Mouse (Mus musculus) testis, postnatal 10 days (tissue): ENCODE data around the gene Ankrd53.
A peak's percentile ranks its signal among the peaks of the same experiment; 100 is the strongest.

Experiments
- DNase-seq: peaks from one replicate; pipeline ENCODE4 v3.0.0; 2021; ENCODE audit warnings: low spot score

Ankrd53 gene

GRCm38 (mm10) chr6:83762344-83762743 lies at the start of gene Ankrd53:
Gene Ankrd53 (plus strand): TSS chr6:83762644.
- DNase-seq, result no peak

- DNase-seq, result no peak
These were observed 48.9 kb upstream of the Ankrd53 start for GRCm38 (mm10) chr6:83713271-83714136.

DNA sequence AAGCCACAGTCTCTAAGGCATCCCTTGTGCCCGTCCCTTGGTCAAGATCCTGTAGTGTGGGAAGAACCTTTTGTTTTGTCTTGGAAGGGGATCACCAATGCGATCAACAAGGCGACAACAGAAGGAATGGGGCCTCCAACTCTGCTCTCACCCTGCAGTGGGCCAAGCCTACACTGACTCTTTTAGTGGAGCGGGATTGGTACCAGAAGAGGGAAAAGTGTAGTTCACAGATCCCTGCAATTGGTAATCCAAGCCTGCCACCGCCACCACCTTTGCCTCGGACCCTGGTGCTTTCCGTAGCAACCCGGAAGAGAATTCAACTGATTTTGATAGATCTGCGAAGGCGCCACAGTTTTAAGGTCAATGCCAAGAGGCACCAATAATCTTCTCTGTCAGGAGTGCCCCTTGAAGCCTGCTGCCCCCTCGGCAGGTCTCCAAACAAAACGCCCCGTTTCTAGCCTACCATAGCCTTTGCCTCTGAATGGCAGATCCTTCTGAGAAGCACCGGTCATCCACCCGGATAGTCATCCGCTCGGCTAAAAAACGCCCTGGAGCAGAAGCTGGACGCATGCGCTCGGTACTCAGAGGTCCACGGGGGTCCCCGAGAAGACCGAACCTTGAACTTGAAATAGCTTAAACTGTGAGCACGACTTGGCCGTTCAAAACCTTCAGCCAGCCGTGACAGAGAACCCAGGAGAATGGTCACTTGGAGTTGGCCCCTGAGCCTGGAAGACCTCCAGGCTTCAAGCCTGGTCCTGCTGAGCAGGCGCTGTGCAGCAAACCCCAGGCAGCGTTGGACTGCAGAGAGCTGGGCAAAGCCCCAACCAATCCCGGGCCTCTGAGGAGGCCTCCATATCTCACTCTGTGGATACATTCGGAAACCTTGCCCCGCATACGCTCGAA lies 48.0 kb upstream of the Ankrd53 start:
- no peak for DNase-seq

DNA sequence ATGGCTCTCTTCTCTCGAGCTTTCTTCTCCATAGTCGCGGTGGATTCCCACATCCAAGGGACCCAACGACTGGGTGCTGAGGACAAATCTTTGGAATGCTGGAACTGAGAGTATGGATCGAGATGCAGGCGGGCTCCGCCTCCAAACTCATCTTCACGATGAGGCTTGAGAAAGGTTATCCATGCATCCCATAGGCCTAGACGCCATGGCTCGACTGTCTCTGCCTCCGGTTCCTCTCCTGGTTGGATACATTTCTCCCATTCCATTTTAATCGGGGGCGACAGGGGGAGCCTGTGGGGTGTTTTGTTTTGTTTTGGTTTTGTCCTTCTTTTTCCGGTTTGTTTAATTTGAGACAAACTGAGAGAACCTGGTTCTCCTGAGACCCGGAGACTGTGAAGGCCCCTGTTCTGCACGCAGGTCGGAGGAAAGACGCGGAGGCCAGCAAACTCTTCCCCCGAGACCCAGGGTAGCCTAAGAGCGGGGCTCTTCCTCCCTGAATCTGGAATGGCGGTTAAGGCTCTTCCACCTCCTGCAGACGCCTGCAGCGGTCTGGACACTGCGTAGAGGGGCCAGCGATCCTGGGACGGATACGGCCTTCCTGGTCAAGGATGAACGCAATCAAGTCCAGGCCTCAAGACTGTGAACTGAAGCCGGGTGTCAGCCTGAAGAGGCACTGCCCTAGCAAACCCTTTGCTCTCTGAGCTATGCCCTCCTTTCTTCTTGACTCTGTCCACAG lies 46.8 kb upstream of the Ankrd53 start:
- DNase-seq, result no peak

DNA sequence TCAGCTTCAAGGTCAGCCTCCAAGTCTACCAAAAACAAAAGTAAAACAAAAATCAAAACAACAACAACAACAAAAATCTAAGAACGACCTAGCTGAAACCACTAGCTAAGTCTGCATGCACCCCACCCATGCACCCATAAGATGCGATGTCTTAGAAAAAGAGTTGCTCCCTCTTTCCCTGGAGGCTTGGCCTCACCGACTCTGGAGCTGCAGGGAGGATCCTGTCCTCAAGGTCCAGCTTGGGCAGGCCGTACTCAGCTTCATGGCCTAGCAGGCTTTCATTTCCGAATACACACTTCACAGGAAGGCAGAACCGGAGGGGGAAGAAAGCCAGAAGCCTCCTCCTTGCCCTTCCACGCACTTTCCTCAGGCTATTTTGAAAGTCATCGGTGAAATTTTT lies 45.4 kb upstream of the Ankrd53 start:
- no peak for DNase-seq

- DNase-seq, result no peak
These were observed 39.9 kb upstream of the Ankrd53 start for GRCm38 (mm10) chr6:83722526-83722925.

GRCm38 (mm10) chr6:83727178-83727577 lies 35.3 kb upstream of the Ankrd53 start:
- no peak for DNase-seq

- DNase-seq, result no peak
These were observed 34.0 kb upstream of the Ankrd53 start for GRCm38 (mm10) chr6:83728488-83728887.

DNA sequence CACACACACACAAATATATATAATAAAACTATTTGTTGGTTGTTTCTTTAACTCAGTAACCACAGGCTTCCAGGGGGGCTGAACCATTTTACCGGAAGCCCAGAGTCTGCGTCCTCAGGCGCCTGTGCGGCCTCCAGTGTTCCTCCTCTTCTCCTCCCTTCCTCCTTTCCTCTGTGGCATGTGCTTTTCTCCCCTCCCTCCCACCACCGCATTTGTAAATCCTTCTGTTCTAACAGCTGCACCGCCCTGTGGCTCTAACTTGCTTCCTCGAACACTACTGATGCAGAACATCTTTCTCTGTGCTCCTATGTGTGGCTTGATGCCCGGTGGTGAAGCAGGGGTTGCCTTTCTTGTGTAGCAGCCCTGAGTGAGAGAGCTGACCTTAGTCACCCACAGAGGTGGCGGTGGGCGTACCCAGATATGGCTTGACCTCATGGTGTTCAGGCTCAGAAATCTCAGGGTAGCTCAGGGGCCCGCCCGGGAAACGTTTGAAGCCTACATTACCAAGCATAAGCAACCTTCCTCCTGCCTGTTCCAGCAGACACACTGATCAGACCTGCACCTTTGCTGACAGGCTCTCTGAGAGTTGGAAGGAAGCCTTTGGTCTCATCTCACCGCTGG lies 33.0 kb upstream of the Ankrd53 start:
- DNase-seq, result no peak

DNA sequence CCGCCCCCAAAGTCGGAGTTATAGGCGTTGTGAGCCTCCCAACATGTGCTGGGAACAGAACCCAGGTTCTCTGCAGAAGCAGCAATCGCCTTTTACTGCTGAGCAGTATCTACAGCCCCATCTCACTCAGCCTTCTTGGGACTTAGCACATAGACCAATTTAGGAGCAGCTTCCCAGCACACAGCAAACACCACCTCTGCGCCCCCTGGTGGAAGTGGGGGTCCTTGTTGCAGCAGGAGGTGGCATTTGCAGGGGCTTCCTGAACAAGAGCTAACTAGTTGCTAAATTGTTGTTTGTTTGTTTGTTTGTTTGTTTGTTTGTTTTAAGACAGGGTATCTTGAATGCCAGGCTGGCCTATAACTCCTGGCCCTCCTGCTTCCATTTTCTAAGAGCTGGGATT lies 31.3 kb upstream of the Ankrd53 start:
- peak; percentile 89 for DNase-seq

DNA sequence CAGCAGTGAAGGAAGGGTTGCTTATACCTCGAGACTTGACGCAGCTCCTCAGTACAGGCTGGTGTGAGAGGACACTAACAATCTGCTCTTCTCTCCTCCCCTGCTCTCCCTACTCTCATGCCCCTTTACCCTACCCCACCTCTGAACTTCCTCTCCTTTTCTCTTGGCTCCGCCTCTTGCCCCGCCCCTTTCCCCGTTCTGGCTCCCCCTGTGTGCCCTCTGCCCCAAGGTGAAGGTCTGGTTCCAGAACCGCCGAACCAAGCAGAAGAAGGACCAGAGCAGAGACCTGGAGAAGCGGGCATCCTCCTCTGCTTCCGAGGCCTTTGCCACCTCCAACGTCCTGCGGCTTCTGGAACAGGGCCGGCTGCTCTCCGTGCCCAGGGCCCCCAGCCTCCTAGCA lies 25.1 kb upstream of the Ankrd53 start:
- DNase-seq, result peak; percentile 60

DNA sequence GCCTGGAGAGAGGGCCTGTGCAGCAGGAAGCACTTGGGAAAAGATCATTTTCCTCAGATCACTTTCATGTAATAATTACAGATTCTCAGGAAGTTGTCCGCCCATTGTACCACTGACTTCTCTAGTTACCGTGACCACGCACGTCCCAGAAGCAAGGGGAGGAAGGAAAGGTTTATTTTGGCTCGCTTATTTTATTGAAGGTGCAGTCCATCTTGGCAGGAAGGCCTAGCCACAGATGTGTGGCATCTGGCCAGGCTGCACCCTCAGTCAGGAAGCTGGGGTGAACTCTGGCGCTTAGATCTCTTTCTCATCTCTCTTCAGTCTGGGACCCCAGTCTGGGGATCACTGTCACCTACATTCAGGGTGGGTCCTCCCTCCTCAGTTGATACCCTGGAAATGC lies 23.8 kb upstream of the Ankrd53 start:
- no peak for DNase-seq

DNA sequence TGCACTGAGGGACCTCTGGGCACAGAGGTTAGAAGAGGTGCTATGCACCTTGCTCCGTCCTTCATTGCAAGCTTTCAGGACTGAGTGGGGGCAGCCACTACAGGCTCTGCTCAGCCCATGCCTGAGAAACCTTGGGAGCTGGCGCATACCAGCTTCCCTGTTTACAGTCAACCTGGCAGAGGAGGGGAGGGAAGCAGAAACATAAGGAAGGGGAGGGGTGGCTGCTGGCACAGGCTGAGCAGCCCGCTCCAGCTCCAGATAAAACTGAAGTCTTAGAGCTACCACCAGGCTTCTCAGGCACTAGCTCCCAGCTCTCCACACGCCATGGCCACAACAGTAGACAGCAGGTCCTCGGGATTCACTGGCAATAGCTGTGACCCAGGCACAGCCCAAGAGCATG lies 19.7 kb upstream of the Ankrd53 start, which contains the start of gene Atp6v1b1:
Gene Atp6v1b1 (plus strand): TSS at position 230 of the 400 bp plus-strand sequence.
- no peak for DNase-seq

- DNase-seq, result no peak
These were observed 19.2 kb upstream of the Ankrd53 start for GRCm38 (mm10) chr6:83743212-83743611.

- no peak for DNase-seq
These were observed 18.3 kb upstream of the Ankrd53 start for GRCm38 (mm10) chr6:83744126-83744525.

DNA sequence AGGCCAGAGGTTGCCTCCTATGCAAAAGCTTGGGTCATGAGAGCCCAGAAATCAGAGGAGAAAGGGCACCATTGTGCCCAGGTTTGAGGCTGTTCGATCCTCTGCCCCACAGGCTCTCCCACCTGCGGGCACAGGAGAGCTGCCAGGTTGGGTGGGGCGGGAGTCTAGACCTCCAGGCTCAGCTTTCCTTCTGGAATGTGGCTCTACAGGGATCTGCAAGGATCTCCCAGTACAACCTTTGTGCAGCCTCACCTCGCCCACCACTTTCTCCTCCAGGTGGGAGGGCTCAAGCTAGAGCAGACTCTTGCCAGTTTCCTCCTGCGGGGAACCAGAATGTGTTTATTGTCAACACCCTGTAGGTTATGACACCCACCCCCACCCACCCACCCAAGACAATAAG lies 17.9 kb upstream of the Ankrd53 start:
- no peak for DNase-seq

DNA sequence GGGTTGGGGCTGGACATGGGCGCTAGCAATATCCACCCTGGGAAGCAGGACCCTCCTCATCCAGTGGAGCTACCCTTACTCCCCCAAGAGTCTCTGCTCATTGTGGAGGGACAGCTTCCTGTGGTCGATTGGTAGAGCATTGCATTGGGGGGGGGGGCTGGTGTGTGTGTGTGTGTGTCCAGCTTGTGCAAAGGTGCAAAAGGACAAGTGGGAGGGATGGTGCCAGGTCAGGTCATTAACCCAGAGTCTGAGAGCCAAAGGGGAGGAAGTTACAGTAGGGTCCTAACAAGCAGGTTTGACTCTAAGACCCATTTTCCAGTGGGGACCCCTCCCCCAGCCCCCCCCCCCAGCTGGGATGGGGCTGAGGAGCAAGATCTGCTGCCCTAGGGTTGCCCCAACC lies 17.0 kb upstream of the Ankrd53 start:
- no peak for DNase-seq

- DNase-seq, result no peak
These were observed 13.2 kb upstream of the Ankrd53 start for GRCm38 (mm10) chr6:83749286-83749685.

DNA sequence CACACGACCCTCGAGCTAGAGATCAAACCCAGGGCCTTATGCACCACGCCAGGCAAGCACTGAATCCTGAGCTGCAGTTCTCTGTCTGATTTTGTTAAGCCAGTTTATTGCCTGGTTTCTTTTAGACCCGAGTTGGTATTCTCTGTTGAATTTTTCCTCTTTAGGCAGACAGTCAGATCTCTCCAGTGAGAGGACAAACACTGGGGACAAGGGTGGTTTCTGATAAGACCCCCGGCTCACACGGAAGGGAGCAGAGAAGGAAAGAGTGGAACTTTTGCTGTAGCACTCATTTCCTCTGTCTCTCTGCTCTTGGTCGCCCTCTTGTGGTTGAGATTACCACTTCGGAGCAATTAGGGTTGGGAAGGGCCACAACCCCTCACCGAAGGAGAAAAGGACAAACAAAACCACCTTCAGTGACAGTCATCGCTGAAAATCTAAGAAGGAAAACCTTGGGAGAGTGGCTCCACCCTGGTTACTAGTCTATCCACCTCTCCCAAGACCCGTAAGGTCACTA lies 12.2 kb upstream of the Ankrd53 start:
- DNase-seq, result peak; percentile 87

- DNase-seq, result no peak
These were observed 6.4 kb upstream of the Ankrd53 start for GRCm38 (mm10) chr6:83756051-83756450.

GRCm38 (mm10) chr6:83762880-83763431 lies 512 bp downstream of the Ankrd53 start:
- DNase-seq, result peak; percentile 67
